ENCODE assay signal across 18 mouse cellular contexts in genomic region chr11:117287792-117288191, GRCm38 (mm10).
"Had no signal": no experiment of that assay in that cellular context is flagged by ENCODE, and none has a peak within 500 bp of the region (broad histone marks: within the 10 kb centered on the region; RNA-seq: fewer than 3 reads in every experiment).

No protein-coding gene starts in this region.

- H3K4me2 ChIP-seq: limb, embryonic 15.5 days; liver, embryonic 12.5 days; lung, embryonic 15.5 days; midbrain, embryonic 11.5 days; midbrain, embryonic 15.5 days; neural tube, embryonic 12.5 days had no signal

- H3K27ac ChIP-seq: kidney, postnatal 0 days; liver, embryonic 12.5 days; lung, embryonic 15.5 days; macrophage; midbrain, embryonic 15.5 days; neural tube, embryonic 12.5 days had no signal

- DNase-seq: kidney, adult 11 months; kidney, adult 9 months; kidney, postnatal 36 days; layer of hippocampus, adult 9-11 months; lung, postnatal 14 days; retina, postnatal 1 day; right cerebral cortex, postnatal 4 days; spleen, adult 18-20 months; thymus, postnatal 25 days had no signal

- H3K27me3 ChIP-seq: limb, embryonic 15.5 days; liver, embryonic 12.5 days; lung, embryonic 15.5 days; midbrain, embryonic 15.5 days; neural tube, embryonic 12.5 days had no signal

- H3K4me3 ChIP-seq: limb, embryonic 15.5 days; liver, embryonic 12.5 days; lung, embryonic 15.5 days; megakaryocyte, embryonic 14.5 days; midbrain, embryonic 15.5 days; neural tube, embryonic 12.5 days had no signal

- ATAC-seq: liver, embryonic 12.5 days; midbrain, embryonic 15.5 days had no signal

- H3K36me3 ChIP-seq: midbrain, embryonic 15.5 days had no signal

- H3K9me3 ChIP-seq: limb, embryonic 15.5 days; liver, embryonic 12.5 days; lung, embryonic 15.5 days; midbrain, embryonic 15.5 days; neural tube, embryonic 12.5 days had no signal

- H3K9ac ChIP-seq: limb, embryonic 15.5 days; liver, embryonic 12.5 days; lung, embryonic 15.5 days; midbrain, embryonic 15.5 days; neural tube, embryonic 12.5 days had no signal
